Mouse (Mus musculus): ENCODE results near the gene Eml4. TPM values are rescaled to one million over a fixed set of nuclear protein-coding genes. Genes with fewer than 3 reads are reported as not detected.

Eml4 gene
- polyA plus RNA-seq, 1 experiment = 11.6 TPM

DNA sequence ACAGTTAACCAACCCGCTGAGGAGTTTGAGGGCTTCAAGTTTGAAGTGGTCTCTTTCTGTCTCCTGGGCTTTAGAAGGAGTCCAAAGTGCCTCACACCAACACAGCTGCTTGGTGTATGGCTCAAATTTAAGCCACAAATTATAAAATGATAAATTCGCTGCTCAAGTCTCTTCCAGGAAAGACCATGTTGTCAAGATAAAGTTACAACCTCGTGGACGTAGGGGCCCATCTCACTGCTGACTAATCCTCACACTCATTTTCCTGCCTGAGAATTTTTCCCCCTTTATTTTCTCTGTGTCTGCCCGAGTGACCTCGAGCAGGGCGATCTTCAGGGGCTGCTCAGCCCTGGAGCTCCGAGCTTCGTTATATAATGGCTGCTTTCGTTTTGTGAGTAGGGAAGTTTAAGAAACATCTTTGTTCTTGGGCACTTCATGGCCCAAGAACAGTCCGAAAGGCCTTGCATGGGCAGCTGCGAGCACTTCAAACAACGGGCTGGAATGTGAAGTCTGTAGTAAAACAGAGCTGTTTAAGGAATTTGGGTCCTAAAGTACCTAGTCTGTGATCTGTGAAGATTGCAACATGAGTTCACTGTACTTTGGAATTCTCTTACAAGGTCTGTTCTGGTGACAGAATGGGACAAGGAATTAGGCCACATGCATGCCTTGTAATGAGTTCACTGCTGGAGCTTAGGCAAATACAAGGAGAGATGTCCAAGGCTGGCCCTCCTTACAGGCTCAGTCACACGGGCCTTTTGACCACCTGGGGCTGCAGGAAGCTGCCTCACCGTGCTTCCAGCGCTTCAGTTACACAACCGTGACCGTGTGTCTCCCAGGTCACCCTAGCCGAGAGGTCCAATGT is 27.1 kb upstream of the Eml4 start:
- H3K27ac ChIP-seq (ENCODE audit: control insufficient read depth, insufficient read depth, low read depth, low read length) = peak overlapping the region; percentile 71
- H3K4me1 ChIP-seq (ENCODE audit: control insufficient read depth, insufficient read depth, low read length) = peaks cover 10% of the 10 kb centered on the region
- H3K27me3 ChIP-seq (ENCODE audit: control insufficient read depth, insufficient read depth, low read length) = no peaks in the 10 kb centered on the region
- TF ChIP-seq POLR2A (IDR thresholded peaks at IDR 0.05; ENCODE audit: control insufficient read depth, low read depth, low read length) (no peak), CTCF (IDR thresholded peaks at IDR 0.05; ENCODE audit: control insufficient read depth, insufficient read depth, insufficient replicate concordance, low read depth, low read length) (no peak)
- H3K4me3 ChIP-seq (ENCODE audit: control insufficient read depth, low read depth, low read length) = no peak overlapping the region; the same call in 1 of the 2 replicates
- H3K36me3 ChIP-seq (ENCODE audit: control insufficient read depth, insufficient read depth, low read length) = no peaks in the 10 kb centered on the region

DNA sequence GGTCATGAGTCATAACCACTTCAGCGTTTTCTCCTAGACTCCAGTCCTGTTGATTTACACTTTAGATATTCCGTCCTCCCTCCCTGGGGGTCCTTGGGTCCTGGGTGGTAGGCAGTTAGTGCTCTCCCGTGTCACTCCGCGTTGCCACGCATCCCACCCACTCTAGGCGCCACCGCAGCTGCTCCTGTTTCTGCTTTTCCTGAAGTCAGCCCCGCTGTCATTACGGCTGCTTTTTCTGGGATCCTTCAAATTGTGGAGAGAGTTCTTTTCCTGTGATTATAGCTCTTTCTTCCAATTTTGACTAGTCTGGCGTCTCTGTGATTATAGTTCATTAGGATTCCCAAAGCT is 26.5 kb upstream of the Eml4 start:
- no peaks in the 10 kb centered on the region for H3K36me3 ChIP-seq (ENCODE audit: control insufficient read depth, insufficient read depth, low read length)
- TF ChIP-seq POLR2A (IDR thresholded peaks at IDR 0.05; ENCODE audit: control insufficient read depth, low read depth, low read length) (no peak), CTCF (IDR thresholded peaks at IDR 0.05; ENCODE audit: control insufficient read depth, insufficient read depth, insufficient replicate concordance, low read depth, low read length) (no peak)
- H3K4me1 ChIP-seq (ENCODE audit: control insufficient read depth, insufficient read depth, low read length) = peaks cover 10% of the 10 kb centered on the region
- H3K27ac ChIP-seq (ENCODE audit: control insufficient read depth, insufficient read depth, low read depth, low read length) = peak overlapping the region; percentile 11; the same call in 1 of the 2 replicates
- no peak overlapping the region for H3K4me3 ChIP-seq (ENCODE audit: control insufficient read depth, low read depth, low read length)
- H3K27me3 ChIP-seq (ENCODE audit: control insufficient read depth, insufficient read depth, low read length) = no peaks in the 10 kb centered on the region

DNA sequence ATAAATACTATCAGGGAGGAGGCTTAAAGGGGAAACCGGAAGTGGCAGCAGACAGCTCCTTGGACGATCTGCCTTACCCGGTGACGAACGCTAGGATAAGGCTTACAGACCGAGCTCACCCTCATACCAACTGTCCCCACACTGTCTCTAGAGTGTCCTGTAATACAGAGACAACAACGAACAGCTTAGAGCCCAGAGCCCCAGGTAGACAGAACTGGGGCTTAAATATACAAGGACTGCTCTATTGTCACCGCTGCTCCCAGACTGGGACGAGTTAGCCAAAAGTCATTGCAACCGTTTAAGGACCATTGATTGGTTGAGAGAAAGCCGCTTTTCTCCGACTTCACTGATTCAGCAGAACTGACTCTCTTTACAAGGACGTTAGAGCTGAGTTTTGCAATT is 15.5 kb upstream of the Eml4 start:
- Histone ChIP-seq H3K4me1 (ENCODE audit: control insufficient read depth, insufficient read depth, low read length) (no peaks in the 10 kb centered on the region), H3K27me3 (ENCODE audit: control insufficient read depth, insufficient read depth, low read length) (no peaks in the 10 kb centered on the region), H3K4me3 (ENCODE audit: control insufficient read depth, low read depth, low read length) (peak overlapping the region; percentile 65), H3K27ac (ENCODE audit: control insufficient read depth, insufficient read depth, low read depth, low read length) (no peak overlapping the region), H3K36me3 (ENCODE audit: control insufficient read depth, insufficient read depth, low read length) (no peaks in the 10 kb centered on the region)
- no peak for TF ChIP-seq POLR2A (IDR thresholded peaks at IDR 0.05; ENCODE audit: control insufficient read depth, low read depth, low read length)
- TF ChIP-seq CTCF (IDR thresholded peaks at IDR 0.05; ENCODE audit: control insufficient read depth, insufficient read depth, insufficient replicate concordance, low read depth, low read length) = no peak

DNA sequence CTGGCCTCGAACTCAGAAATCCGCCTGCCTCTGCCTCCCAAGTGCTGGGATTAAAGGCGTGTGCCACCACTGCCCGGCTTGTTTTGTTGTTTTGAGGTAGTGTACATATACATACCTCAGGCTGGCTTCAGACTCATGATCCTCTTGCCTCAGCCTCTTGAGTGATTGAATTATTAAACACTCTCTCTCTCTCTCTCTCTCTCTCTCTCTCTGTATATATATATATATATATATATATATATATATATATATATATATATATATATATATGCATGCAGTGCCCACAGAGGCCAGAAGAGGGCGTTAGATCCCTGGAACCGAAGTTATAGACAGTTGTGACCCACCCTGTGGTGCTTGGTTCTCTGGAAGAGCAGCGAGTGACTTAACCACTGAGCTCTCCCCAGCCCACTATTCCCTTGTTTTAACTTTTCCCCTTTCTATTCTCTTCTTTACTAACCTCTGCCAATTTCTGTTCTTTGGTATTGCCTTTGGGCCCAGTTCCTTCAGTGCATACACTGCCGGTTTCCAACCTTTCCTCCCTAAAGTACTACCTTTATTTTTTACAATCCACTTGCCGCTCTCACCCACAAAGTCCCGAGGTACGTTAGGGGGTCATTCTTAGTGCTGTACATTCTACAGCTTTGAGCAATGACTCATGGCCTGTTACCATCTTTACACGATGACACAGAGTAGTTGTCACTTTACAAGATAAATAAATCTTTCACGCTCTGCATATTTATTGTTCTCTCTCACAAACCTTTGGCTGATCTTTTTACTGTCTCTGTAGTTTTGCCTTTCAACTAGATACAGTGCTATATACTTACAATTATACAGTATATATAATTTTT is 13.5 kb upstream of the Eml4 start:
- H3K27me3 ChIP-seq (ENCODE audit: control insufficient read depth, insufficient read depth, low read length) = peaks cover 2% of the 10 kb centered on the region; the same call in 1 of the 2 replicates
- peaks cover 8% of the 10 kb centered on the region for H3K4me1 ChIP-seq (ENCODE audit: control insufficient read depth, insufficient read depth, low read length)
- H3K27ac ChIP-seq (ENCODE audit: control insufficient read depth, insufficient read depth, low read depth, low read length) = no peak overlapping the region
- H3K36me3 ChIP-seq (ENCODE audit: control insufficient read depth, insufficient read depth, low read length) = no peaks in the 10 kb centered on the region
- TF ChIP-seq CTCF (IDR thresholded peaks at IDR 0.05; ENCODE audit: control insufficient read depth, insufficient read depth, insufficient replicate concordance, low read depth, low read length) (peak; percentile 24; the same call in 1 of the 2 replicates), POLR2A (IDR thresholded peaks at IDR 0.05; ENCODE audit: control insufficient read depth, low read depth, low read length) (no peak)
- no peak overlapping the region for H3K4me3 ChIP-seq (ENCODE audit: control insufficient read depth, low read depth, low read length)

DNA sequence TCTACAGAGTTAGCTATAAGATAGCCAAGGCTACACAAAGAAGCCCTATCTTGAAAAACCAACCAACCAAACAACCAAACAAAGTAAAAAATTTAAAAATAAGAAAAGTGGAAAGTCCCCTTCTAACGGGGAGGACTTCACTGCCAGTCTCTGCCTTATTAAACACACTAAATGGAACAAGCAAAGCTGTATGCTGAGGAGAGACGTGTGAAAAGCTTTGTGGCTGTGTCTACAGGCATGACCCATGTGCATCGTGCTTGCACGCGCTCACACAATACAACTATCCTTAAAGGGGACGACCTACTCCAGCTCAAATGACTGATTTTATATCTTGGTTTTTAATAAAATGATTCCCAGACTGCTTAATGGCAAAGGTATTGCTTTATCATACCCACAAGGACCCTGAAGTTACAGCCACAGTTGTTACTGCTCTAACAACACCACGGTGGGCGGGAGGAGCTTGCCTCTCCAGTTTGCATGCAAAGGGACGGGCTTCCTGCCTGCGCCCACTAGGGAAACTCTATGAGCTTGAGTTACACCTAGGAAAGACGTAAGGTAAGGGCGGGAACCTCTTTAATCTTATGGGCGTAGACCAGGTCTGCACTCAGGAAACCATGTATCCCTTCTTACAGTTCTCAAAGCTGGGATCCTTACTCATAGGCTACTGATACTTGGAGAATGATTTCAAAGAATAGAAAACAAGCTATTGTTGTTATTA is 11.2 kb upstream of the Eml4 start:
- Histone ChIP-seq H3K27ac (ENCODE audit: control insufficient read depth, insufficient read depth, low read depth, low read length) (no peak overlapping the region), H3K27me3 (ENCODE audit: control insufficient read depth, insufficient read depth, low read length) (peaks cover 2% of the 10 kb centered on the region; the same call in 1 of the 2 replicates), H3K36me3 (ENCODE audit: control insufficient read depth, insufficient read depth, low read length) (no peaks in the 10 kb centered on the region), H3K4me3 (ENCODE audit: control insufficient read depth, low read depth, low read length) (no peak overlapping the region), H3K4me1 (ENCODE audit: control insufficient read depth, insufficient read depth, low read length) (peaks cover 8% of the 10 kb centered on the region)
- TF ChIP-seq CTCF (IDR thresholded peaks at IDR 0.05; ENCODE audit: control insufficient read depth, insufficient read depth, insufficient replicate concordance, low read depth, low read length) (no peak), POLR2A (IDR thresholded peaks at IDR 0.05; ENCODE audit: control insufficient read depth, low read depth, low read length) (no peak)

DNA sequence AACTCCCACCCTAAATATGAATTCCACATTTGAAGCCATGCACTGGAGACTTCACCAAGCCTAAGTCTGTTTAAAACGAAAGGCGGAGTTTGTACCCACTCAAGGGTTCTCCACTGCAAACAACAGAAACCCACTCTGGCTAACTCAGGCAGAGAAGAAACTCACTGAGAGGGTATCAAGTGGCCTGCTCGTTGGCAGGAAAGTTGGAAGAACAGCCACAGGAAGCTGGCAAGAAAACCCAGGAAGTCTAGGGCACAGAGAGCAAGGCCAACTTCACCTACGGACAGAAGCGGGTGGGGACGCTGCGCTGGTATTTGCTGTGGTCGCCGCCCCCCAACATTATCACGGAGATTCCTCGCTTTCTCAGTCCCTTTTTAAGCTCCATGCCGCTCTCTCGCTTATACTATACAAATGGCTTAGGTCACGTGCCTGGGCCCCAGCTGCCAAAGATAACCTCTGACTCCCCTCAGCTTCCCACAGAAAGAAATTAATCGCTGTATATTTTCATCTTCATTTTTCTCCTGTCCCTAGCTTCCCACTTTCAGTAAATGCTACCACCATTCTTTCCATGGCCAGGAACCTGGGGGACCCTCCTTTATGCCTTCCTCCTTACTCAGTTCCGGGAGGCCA is 9.7 kb upstream of the Eml4 start:
- peaks cover 2% of the 10 kb centered on the region; the same call in 1 of the 2 replicates for H3K27me3 ChIP-seq (ENCODE audit: control insufficient read depth, insufficient read depth, low read length)
- TF ChIP-seq CTCF (IDR thresholded peaks at IDR 0.05; ENCODE audit: control insufficient read depth, insufficient read depth, insufficient replicate concordance, low read depth, low read length) (no peak), POLR2A (IDR thresholded peaks at IDR 0.05; ENCODE audit: control insufficient read depth, low read depth, low read length) (no peak)
- H3K36me3 ChIP-seq (ENCODE audit: control insufficient read depth, insufficient read depth, low read length) = no peaks in the 10 kb centered on the region
- H3K27ac ChIP-seq (ENCODE audit: control insufficient read depth, insufficient read depth, low read depth, low read length) = no peak overlapping the region
- H3K4me1 ChIP-seq (ENCODE audit: control insufficient read depth, insufficient read depth, low read length) = peaks cover 8% of the 10 kb centered on the region
- peak overlapping the region; percentile 8 for H3K4me3 ChIP-seq (ENCODE audit: control insufficient read depth, low read depth, low read length)

Data from testis, adult 2 months (tissue).